In genomic region chr9:78428185-78428584, GRCm38 (mm10) we compare ENCODE assay signal across 9 mouse cellular contexts. TPM values are rescaled to one million over a fixed set of nuclear protein-coding genes. Genes with fewer than 3 reads are reported as not detected.
DNase-seq lines count a peak whose midpoint lies in the region; ATAC-seq and TF ChIP-seq lines count a peak whose summit lies in the region.
"Had no signal": no experiment of that assay in that cellular context is flagged by ENCODE, and none has a peak within 500 bp of the region (broad histone marks: within the 10 kb centered on the region; RNA-seq: fewer than 3 reads in every experiment).

No protein-coding gene starts in this region.

- no peak overlapping the region for H3K4me3 ChIP-seq in kidney, embryonic 16.5 days (ENCODE audit: low read length)
- H3K4me3 ChIP-seq in MEL (ENCODE audit: control insufficient read depth in 1 of 2, insufficient read depth in 1 of 2, low read depth in 2 of 2, low read length in 2 of 2), result peak overlapping the region; percentile 81 to 83
- H3K4me3 ChIP-seq in megakaryocyte, embryonic 14.5 days (replicated peaks), result peak overlapping the region; percentile 53

- H3K9me3 ChIP-seq in kidney, embryonic 16.5 days (ENCODE audit: low read length), result no peaks in the 10 kb centered on the region
- H3K9me3 ChIP-seq in MEL (replicated peaks; ENCODE audit: insufficient read depth, low read length), result no peaks in the 10 kb centered on the region
- peaks cover 6% of the 10 kb centered on the region; the same call in 1 of the 2 replicates for H3K9me3 ChIP-seq in megakaryocyte, embryonic 14.5 days
- H3K9me3 ChIP-seq: limb, embryonic 12.5 days had no signal

- TF ChIP-seq EP300 in MEL (IDR thresholded peaks at IDR 0.05; ENCODE audit: low read depth in 1 of 2, low read length in 2 of 2), result no peak; a peak in 1 of 4 replicates

- no peak overlapping the region for H3K27ac ChIP-seq in kidney, embryonic 16.5 days (ENCODE audit: low read length)
- peak overlapping the region; percentile 65 for H3K27ac ChIP-seq in MEL (ENCODE audit: control insufficient read depth, low read depth, low read length)
- H3K27ac ChIP-seq: gastrocnemius, adult 2 months; limb, embryonic 12.5 days had no signal

- TF ChIP-seq CTCF in MEL (IDR thresholded peaks at IDR 0.05 in 2 of 3, conservative IDR thresholded peaks at IDR 0.05 in 1 of 3; ENCODE audit: control insufficient read depth in 1 of 3, insufficient read depth in 1 of 3, low read depth in 2 of 3, low read length in 3 of 3, poor library complexity in 1 of 3, severe bottlenecking in 1 of 3), result no peak

- no peak for DNase-seq in kidney, postnatal 25 days
- peak; percentile 88 for DNase-seq in MEL (ENCODE audit: low read depth, low spot score)
- no peak for DNase-seq in left cerebral cortex, postnatal 10 days (ENCODE audit: extremely low spot score in 1 of 2, low spot score in 2 of 2)
- DNase-seq in right cerebral cortex, postnatal 4 days, result no peak

- H3K9ac ChIP-seq in kidney, embryonic 16.5 days (replicated peaks; ENCODE audit: low read length), result no peak overlapping the region
- peak overlapping the region; percentile 92 for H3K9ac ChIP-seq in MEL (ENCODE audit: control insufficient read depth, low read depth, low read length, poor library complexity, severe bottlenecking)

- peaks cover 11% of the 10 kb centered on the region; the same call in 1 of the 2 replicates for H3K4me1 ChIP-seq in kidney, embryonic 16.5 days (ENCODE audit: insufficient read depth, low read length)
- H3K4me1 ChIP-seq in MEL (ENCODE audit: control insufficient read depth in 1 of 2, insufficient read depth in 2 of 2, low read length in 2 of 2), result peaks cover 0 to 9% of the 10 kb centered on the region in 2 experiments; a peak in 2 of 4 replicates
- peaks cover 23% of the 10 kb centered on the region for H3K4me1 ChIP-seq in megakaryocyte, embryonic 14.5 days
- H3K4me1 ChIP-seq: limb, embryonic 12.5 days had no signal

- intact Hi-C loops in left cerebral cortex, postnatal 10 days (cut with DNase I), result no loop called here

- H3K4me2 ChIP-seq in kidney, embryonic 16.5 days (replicated peaks; ENCODE audit: low read depth, low read length), result no peak overlapping the region

- 0 out of 2 replicates have a peak, but pooled peaks have one; percentile 19 for ATAC-seq in kidney, embryonic 16.5 days (ENCODE audit: low FRiP score, low TSS enrichment)
- peak; percentile 91 for ATAC-seq in granulocyte monocyte progenitor cell, adult 5-6 weeks (replicated peaks; ENCODE audit: poor library complexity, severe bottlenecking)

- H3K36me3 ChIP-seq in kidney, embryonic 16.5 days (ENCODE audit: insufficient read depth, low read length), result no peaks in the 10 kb centered on the region
- peaks cover 3 to 4% of the 10 kb centered on the region in 2 experiments; a peak in 2 of 4 replicates for H3K36me3 ChIP-seq in MEL (ENCODE audit: control insufficient read depth in 1 of 2, insufficient read depth in 2 of 2, low read length in 2 of 2)
- H3K36me3 ChIP-seq in megakaryocyte, embryonic 14.5 days (replicated peaks; ENCODE audit: low read length), result peaks cover 19% of the 10 kb centered on the region
- H3K36me3 ChIP-seq: limb, embryonic 12.5 days had no signal

- WGBS in kidney, embryonic 16.5 days, result 49% methylated on average over 6 of the region's 6 CpGs

- H3K79me2 ChIP-seq in MEL (ENCODE audit: control insufficient read depth, insufficient read depth, low read length, poor library complexity), result peaks cover 2% of the 10 kb centered on the region; the same call in 1 of the 2 replicates

- H3K27me3 ChIP-seq in kidney, embryonic 16.5 days (ENCODE audit: insufficient read depth, low read length), result no peaks in the 10 kb centered on the region; the same call in 1 of the 2 replicates
- no peaks in the 10 kb centered on the region for H3K27me3 ChIP-seq in MEL (ENCODE audit: control insufficient read depth in 1 of 2, insufficient read depth in 2 of 2, low read length in 2 of 2)
- peaks cover 9% of the 10 kb centered on the region for H3K27me3 ChIP-seq in megakaryocyte, embryonic 14.5 days (replicated peaks)
- H3K27me3 ChIP-seq: limb, embryonic 12.5 days had no signal

- TF ChIP-seq POLR2A in MEL (IDR thresholded peaks at IDR 0.05; ENCODE audit: control insufficient read depth in 1 of 2, insufficient read depth in 1 of 2, low read depth in 1 of 2, low read length in 2 of 2, poor library complexity in 1 of 2), result peak in 1 of 2 experiments; percentile 64; a peak in 3 of 4 replicates

- TF ChIP-seq RAD21 in MEL (IDR thresholded peaks at IDR 0.05; ENCODE audit: low read depth, low read length), result no peak

TF ChIP-seq in MEL, 35 proteins besides CTCF, POLR2A, EP300 and RAD21 (continues in another document):
- TF ChIP-seq RCOR1 (IDR thresholded peaks at IDR 0.05; ENCODE audit: low read depth, low read length) (0 out of 2 replicates have a peak, but pooled peaks have one; percentile 32), TCF12 (IDR thresholded peaks at IDR 0.05; ENCODE audit: low read depth, low read length) (peak; percentile 42; the same call in 1 of the 2 replicates), GATA1 (IDR thresholded peaks at IDR 0.05; ENCODE audit: low read depth, low read length) (no peak), ETS1 (IDR thresholded peaks at IDR 0.05; ENCODE audit: low read depth, low read length) (0 out of 2 replicates have a peak, but pooled peaks have one; percentile 17), MYB (IDR thresholded peaks at IDR 0.05; ENCODE audit: low read depth, low read length) (no peak), BHLHE40 (IDR thresholded peaks at IDR 0.05; ENCODE audit: borderline replicate concordance, low read depth, low read length) (no peak), POLR2AphosphoS2 (IDR thresholded peaks at IDR 0.05; ENCODE audit: low read length) (0 out of 2 replicates have a peak, but pooled peaks have one; percentile 22), MXI1 (IDR thresholded peaks at IDR 0.05; ENCODE audit: low read depth, low read length) (peak; percentile 54; the same call in 1 of the 2 replicates), ELF1 (IDR thresholded peaks at IDR 0.05; ENCODE audit: low read depth, low read length) (peak; percentile 78; the same call in 1 of the 2 replicates), USF1 (IDR thresholded peaks at IDR 0.05; ENCODE audit: low read depth, low read length) (no peak)

RNA-seq across cellular contexts. Expression of gene Cgas, which starts 14.9 kb away (rescaled TPM):
- polyA plus RNA-seq in kidney, embryonic 16.5 days (2015; fragmentation: Nextera tagmentation; extraction: Ambion mirVana), result 2.1 and 2.8 TPM in 2 replicates
- total RNA-seq in MEL (2012; rRNA removed), result 12.9 and 19.0 TPM in 2 replicates
- 10 to 100 TPM in 1 of 2 experiments, not detected in 1; 20.9 TPM for polyA plus RNA-seq in MEL (2012; ENCODE audit: insufficient read depth in 1 of 2, insufficient read length in 2 of 2, low read depth in 1 of 2, low replicate concordance in 2 of 2, missing spikeins in 1 of 2)
- total RNA-seq in granulocyte monocyte progenitor cell, adult 5-6 weeks (2014; fragmentation: Nextera tagmentation), result 23.1 and 24.9 TPM in 2 replicates
- 20.1 and 23.2 TPM in 2 replicates for total RNA-seq in granulocyte monocyte progenitor cell, adult 5-6 weeks (2017)
- polyA plus RNA-seq in megakaryocyte, embryonic 14.5 days (2012; ENCODE audit: insufficient read depth, low replicate concordance), result 2.0 and 2.8 TPM in 2 replicates
- under 1 TPM; 0.66 to 0.83 TPM for total RNA-seq in left cerebral cortex, postnatal 10 days (2021)

RNA-seq across cellular contexts. Expression of gene Mto1, which starts 19.8 kb away (rescaled TPM):
- 27.9 and 30.1 TPM in 2 replicates for polyA plus RNA-seq in kidney, embryonic 16.5 days (2015; fragmentation: Nextera tagmentation; extraction: Ambion mirVana)
- 28.7 and 32.3 TPM in 2 replicates for total RNA-seq in MEL (2012; rRNA removed)
- 10 to 100 TPM in 1 of 2 experiments, not detected in 1; 27.7 TPM for polyA plus RNA-seq in MEL (2012; ENCODE audit: insufficient read depth in 1 of 2, insufficient read length in 2 of 2, low read depth in 1 of 2, low replicate concordance in 2 of 2, missing spikeins in 1 of 2)
- total RNA-seq in granulocyte monocyte progenitor cell, adult 5-6 weeks (2014; fragmentation: Nextera tagmentation), result 27.8 and 43.2 TPM in 2 replicates
- 30.2 and 31.5 TPM in 2 replicates for total RNA-seq in granulocyte monocyte progenitor cell, adult 5-6 weeks (2017)
- polyA plus RNA-seq in megakaryocyte, embryonic 14.5 days (2012; ENCODE audit: insufficient read depth, low replicate concordance), result 5.6 and 19.5 TPM in 2 replicates
- 10 to 100 TPM; 21.1 to 21.2 TPM for total RNA-seq in left cerebral cortex, postnatal 10 days (2021)

RNA-seq across cellular contexts. Expression of gene Gm17324, which starts 20.4 kb away (rescaled TPM):
- polyA plus RNA-seq in kidney, embryonic 16.5 days (2015; fragmentation: Nextera tagmentation; extraction: Ambion mirVana), result 0.65 and 0.66 TPM in 2 replicates
- 1.0 and 1.8 TPM in 2 replicates for total RNA-seq in MEL (2012; rRNA removed)
- under 1 TPM in 1 of 2 experiments, not detected in 1; 0.36 TPM for polyA plus RNA-seq in MEL (2012; ENCODE audit: insufficient read depth in 1 of 2, insufficient read length in 2 of 2, low read depth in 1 of 2, low replicate concordance in 2 of 2, missing spikeins in 1 of 2)
- total RNA-seq in granulocyte monocyte progenitor cell, adult 5-6 weeks (2014; fragmentation: Nextera tagmentation), result not detected in 2 replicates
- 0.46 TPM in 1 of 2 replicates, not detected in the other for total RNA-seq in granulocyte monocyte progenitor cell, adult 5-6 weeks (2017)
- polyA plus RNA-seq in megakaryocyte, embryonic 14.5 days (2012; ENCODE audit: insufficient read depth, low replicate concordance), result 0.54 TPM in 1 of 2 replicates, not detected in the other
- 1 to 10 TPM in 1 of 2 experiments, under 1 TPM in 1; 0.88 to 1.8 TPM for total RNA-seq in left cerebral cortex, postnatal 10 days (2021)
- total RNA-seq: gastrocnemius, adult 2 months had no signal

RNA-seq across cellular contexts. Expression of gene Ddx43, which starts 32.6 kb away (rescaled TPM):
- polyA plus RNA-seq in kidney, embryonic 16.5 days (2015; fragmentation: Nextera tagmentation; extraction: Ambion mirVana), result 0.28 and 0.50 TPM in 2 replicates
- total RNA-seq in MEL (2012; rRNA removed), result 4.7 and 5.5 TPM in 2 replicates
- polyA plus RNA-seq in MEL (2012; ENCODE audit: insufficient read depth in 1 of 2, insufficient read length in 2 of 2, low read depth in 1 of 2, low replicate concordance in 2 of 2, missing spikeins in 1 of 2), result 1 to 10 TPM in 1 of 2 experiments, not detected in 1; 7.2 TPM
- total RNA-seq in granulocyte monocyte progenitor cell, adult 5-6 weeks (2014; fragmentation: Nextera tagmentation), result 0.28 TPM in 1 of 2 replicates, not detected in the other
- 0.04 TPM in 1 of 2 replicates, not detected in the other for total RNA-seq in granulocyte monocyte progenitor cell, adult 5-6 weeks (2017)
- polyA plus RNA-seq in megakaryocyte, embryonic 14.5 days (2012; ENCODE audit: insufficient read depth, low replicate concordance), result 0.07 TPM in 1 of 2 replicates, not detected in the other
- not detected for total RNA-seq in left cerebral cortex, postnatal 10 days (2021)
- total RNA-seq: gastrocnemius, adult 2 months had no signal

RNA-seq across cellular contexts. Expression of gene Ooep, which starts 49.7 kb away (rescaled TPM):
- 1.6 and 2.0 TPM in 2 replicates for polyA plus RNA-seq in kidney, embryonic 16.5 days (2015; fragmentation: Nextera tagmentation; extraction: Ambion mirVana)
- total RNA-seq in MEL (2012; rRNA removed), result not detected in 2 replicates
- not detected for polyA plus RNA-seq in MEL (2012; ENCODE audit: insufficient read depth in 1 of 2, insufficient read length in 2 of 2, low read depth in 1 of 2, low replicate concordance in 2 of 2, missing spikeins in 1 of 2)
- total RNA-seq in granulocyte monocyte progenitor cell, adult 5-6 weeks (2014; fragmentation: Nextera tagmentation), result not detected in 2 replicates
- total RNA-seq in granulocyte monocyte progenitor cell, adult 5-6 weeks (2017), result not detected in 2 replicates
- not detected in 2 replicates for polyA plus RNA-seq in megakaryocyte, embryonic 14.5 days (2012; ENCODE audit: insufficient read depth, low replicate concordance)
- total RNA-seq in left cerebral cortex, postnatal 10 days (2021), result under 1 TPM; 0.30 to 0.32 TPM
- total RNA-seq: gastrocnemius, adult 2 months had no signal
